Mouse (Mus musculus) neural tube, embryonic 12.5 days (tissue): ENCODE measurements around the gene Map3k19. TPM values are rescaled to one million over a fixed set of nuclear protein-coding genes. Genes with fewer than 3 reads are reported as not detected.

Source experiments
- ATAC-seq: fragments of 200-750 bp; cut with Nextera tagmentation; 2 replicates; pipeline ENCODE4 v1.8.0; 2017; ENCODE audit warnings: low read depth, mild to moderate bottlenecking, moderate TSS enrichment, moderate library complexity; ENCODE audit not compliant: low FRiP score
- H3K27ac ChIP-seq: fragments of 300-500 bp; sonication (generic); 2 replicates; pipeline ENCODE4 v1.5.1; 2016
- H3K27me3 ChIP-seq: fragments of 300-500 bp; sonication (generic); replicated peaks from 2 replicates; pipeline ENCODE4 v1.6.1; 2016; ENCODE audit warnings: mild to moderate bottlenecking
- H3K36me3 ChIP-seq: fragments of 300-500 bp; sonication (generic); 2 replicates; pipeline ENCODE4 v1.6.1; 2016; ENCODE audit warnings: mild to moderate bottlenecking
- H3K4me1 ChIP-seq: fragments of 300-500 bp; sonication (generic); 2 replicates; pipeline ENCODE4 v1.6.1; 2016
- H3K4me2 ChIP-seq: fragments of 300-500 bp; sonication (generic); replicated peaks from 2 replicates; pipeline ENCODE4 v1.6.1; 2016; ENCODE audit warnings: mild to moderate bottlenecking
- H3K4me3 ChIP-seq: fragments of 300-500 bp; sonication (generic); 2 replicates; pipeline ENCODE4 v1.5.1; 2016
- H3K9ac ChIP-seq: fragments of 300-500 bp; sonication (generic); 2 replicates; pipeline ENCODE4 v1.6.1; 2016; ENCODE audit warnings: mild to moderate bottlenecking
- H3K9me3 ChIP-seq: fragments of 300-500 bp; sonication (generic); 2 replicates; pipeline ENCODE4 v1.6.1; 2016; ENCODE audit warnings: mild to moderate bottlenecking
- WGBS: fragments of 180-500 bp; shearing (Covaris S2); methylation state at CpG from one replicate; pipeline ENCODE4 v1.1.7; 2016; 5-methylcytosine and 5-hydroxymethylcytosine counted together
- polyA plus RNA-seq: library from polyadenylated mRNA; unstranded; fragments of >200 nt; fragmentation: Nextera tagmentation; extraction: Ambion mirVana; gene quantifications from 2 replicates; pipeline ENCODE4 v1.2.1, GENCODE M21; 2016

Gene Map3k19
- polyA plus RNA-seq, 1 experiment from 2014 or later, result not detected

- ATAC-seq, result no peak
- WGBS, result 98% methylated on average over 1 of the region's 1 CpGs
- Histone ChIP-seq H3K36me3 (peaks cover 16% of the 10 kb centered on the region), H3K9me3 (no peaks in the 10 kb centered on the region), H3K4me1 (no peaks in the 10 kb centered on the region), H3K4me3 (no peak overlapping the region), H3K27me3 (no peaks in the 10 kb centered on the region), H3K9ac (no peak overlapping the region), H3K4me2 (no peak overlapping the region), H3K27ac (no peak overlapping the region)
Observed at GRCm38 (mm10) chr1:127793459-127793858, 61.4 kb downstream of the Map3k19 start.

GRCm38 (mm10) chr1:127788943-127789342 lies 65.9 kb downstream of the Map3k19 start:
- Histone ChIP-seq H3K9ac (no peak overlapping the region), H3K4me1 (no peaks in the 10 kb centered on the region), H3K27me3 (no peaks in the 10 kb centered on the region), H3K4me3 (no peak overlapping the region), H3K36me3 (peaks cover 9% of the 10 kb centered on the region), H3K4me2 (no peak overlapping the region), H3K27ac (no peak overlapping the region), H3K9me3 (no peaks in the 10 kb centered on the region)
- WGBS, result 86% methylated on average over 6 of the region's 6 CpGs
- ATAC-seq, result no peak

- Histone ChIP-seq H3K9me3 (no peaks in the 10 kb centered on the region), H3K9ac (no peak overlapping the region), H3K27ac (no peak overlapping the region), H3K4me3 (no peak overlapping the region), H3K27me3 (no peaks in the 10 kb centered on the region), H3K4me1 (0 out of 2 replicates have a peak, but pooled peaks cover 5% of the 10 kb centered on the region), H3K36me3 (no peaks in the 10 kb centered on the region), H3K4me2 (no peak overlapping the region)
- ATAC-seq, result no peak
- WGBS, result 73% methylated on average over 1 of the region's 1 CpGs
Observed at GRCm38 (mm10) chr1:127785882-127786281, 68.9 kb downstream of the Map3k19 start.

GRCm38 (mm10) chr1:127783862-127784261 lies 71.0 kb downstream of the Map3k19 start:
- H3K4me3 ChIP-seq, result no peak overlapping the region
- no peak overlapping the region for H3K4me2 ChIP-seq
- no peaks in the 10 kb centered on the region for H3K36me3 ChIP-seq
- ATAC-seq, result no peak
- no peaks in the 10 kb centered on the region for H3K9me3 ChIP-seq
- no peak overlapping the region for H3K9ac ChIP-seq
- no peak overlapping the region for H3K27ac ChIP-seq
- peaks cover 17% of the 10 kb centered on the region for H3K4me1 ChIP-seq
- H3K27me3 ChIP-seq, result no peaks in the 10 kb centered on the region

- Histone ChIP-seq H3K4me1 (peaks cover 30% of the 10 kb centered on the region), H3K9me3 (no peaks in the 10 kb centered on the region), H3K27ac (no peak overlapping the region), H3K36me3 (no peaks in the 10 kb centered on the region), H3K27me3 (no peaks in the 10 kb centered on the region), H3K4me3 (no peak overlapping the region), H3K9ac (no peak overlapping the region), H3K4me2 (no peak overlapping the region)
- no peak for ATAC-seq
- WGBS, result 52% methylated on average over 2 of the region's 2 CpGs
Observed at GRCm38 (mm10) chr1:127780849-127781248, 74.0 kb downstream of the Map3k19 start.

GRCm38 (mm10) chr1:127780142-127780541 lies 74.7 kb downstream of the Map3k19 start:
- 9% methylated on average over 3 of the region's 3 CpGs for WGBS

GRCm38 (mm10) chr1:127778611-127779010 lies 76.2 kb downstream of the Map3k19 start:
- no peak overlapping the region for H3K4me3 ChIP-seq
- H3K4me1 ChIP-seq, result peaks cover 34% of the 10 kb centered on the region
- no peak overlapping the region for H3K4me2 ChIP-seq
- no peaks in the 10 kb centered on the region for H3K36me3 ChIP-seq
- H3K9ac ChIP-seq, result no peak overlapping the region
- H3K27me3 ChIP-seq, result no peaks in the 10 kb centered on the region
- no peak for ATAC-seq
- WGBS, result 89% methylated on average over 3 of the region's 3 CpGs
- H3K9me3 ChIP-seq, result no peaks in the 10 kb centered on the region
- no peak overlapping the region for H3K27ac ChIP-seq

More at GRCm38 (mm10) chr1:127780142-127780541, 74.7 kb downstream of the Map3k19 start:
- Histone ChIP-seq H3K9ac (no peak overlapping the region), H3K27me3 (no peaks in the 10 kb centered on the region), H3K9me3 (no peaks in the 10 kb centered on the region), H3K4me1 (peaks cover 33% of the 10 kb centered on the region), H3K27ac (no peak overlapping the region), H3K4me3 (no peak overlapping the region), H3K36me3 (no peaks in the 10 kb centered on the region), H3K4me2 (no peak overlapping the region)
- ATAC-seq, result no peak

GRCm38 (mm10) chr1:127776246-127776645 lies 78.6 kb downstream of the Map3k19 start:
- Histone ChIP-seq H3K9me3 (no peaks in the 10 kb centered on the region), H3K4me3 (no peak overlapping the region), H3K27ac (no peak overlapping the region), H3K4me1 (peaks cover 28% of the 10 kb centered on the region), H3K27me3 (no peaks in the 10 kb centered on the region), H3K4me2 (peak overlapping the region; percentile 48), H3K36me3 (no peaks in the 10 kb centered on the region), H3K9ac (no peak overlapping the region)
- WGBS, result 76% methylated on average over 6 of the region's 6 CpGs
- ATAC-seq, result no peak

GRCm38 (mm10) chr1:127775206-127775720 lies 79.6 kb downstream of the Map3k19 start:
- no peak for ATAC-seq
- Histone ChIP-seq H3K27me3 (no peaks in the 10 kb centered on the region), H3K4me1 (peaks cover 28% of the 10 kb centered on the region), H3K9me3 (no peaks in the 10 kb centered on the region), H3K9ac (peak overlapping the region; percentile 93), H3K4me3 (peak overlapping the region; percentile 92), H3K27ac (no peak overlapping the region), H3K36me3 (no peaks in the 10 kb centered on the region), H3K4me2 (peak overlapping the region; percentile 83)
- 12% methylated on average over 10 of the region's 10 CpGs for WGBS

- Histone ChIP-seq H3K27ac (peak overlapping the region; percentile 83), H3K9me3 (no peaks in the 10 kb centered on the region), H3K4me3 (peak overlapping the region; percentile 92), H3K36me3 (no peaks in the 10 kb centered on the region), H3K4me1 (peaks cover 21% of the 10 kb centered on the region), H3K9ac (peak overlapping the region; percentile 93), H3K27me3 (no peaks in the 10 kb centered on the region), H3K4me2 (peak overlapping the region; percentile 83)
- ATAC-seq, result peak; percentile 60; the same call in 1 of the 2 replicates
- under 1% methylated on average over 31 of the region's 31 CpGs for WGBS
Observed at GRCm38 (mm10) chr1:127774501-127774880, 80.3 kb downstream of the Map3k19 start.

- Histone ChIP-seq H3K4me1 (peaks cover 17% of the 10 kb centered on the region), H3K4me3 (peak within 1 kb of the TSS; percentile 92), H3K27ac (peak within 1 kb of the TSS; percentile 83), H3K9me3 (no peaks in the 10 kb centered on the region), H3K36me3 (no peaks in the 10 kb centered on the region), H3K9ac (peak within 1 kb of the TSS; percentile 93), H3K4me2 (peak within 1 kb of the TSS; percentile 83), H3K27me3 (no peaks in the 10 kb centered on the region)
- ATAC-seq, result peak; percentile 99
- under 1% methylated on average over 63 of the region's 63 CpGs for WGBS
Observed at GRCm38 (mm10) chr1:127773803-127774500, 80.9 kb downstream of the Map3k19 start, which contains the start of gene Ccnt2. TSS of gene Ccnt2 (plus strand) at chr1:127774164.

- Histone ChIP-seq H3K27me3 (no peaks in the 10 kb centered on the region), H3K9ac (peak overlapping the region; percentile 70), H3K4me1 (peaks cover 13% of the 10 kb centered on the region), H3K4me2 (peak overlapping the region; percentile 79), H3K9me3 (no peaks in the 10 kb centered on the region), H3K36me3 (no peaks in the 10 kb centered on the region), H3K4me3 (peak overlapping the region; percentile 92), H3K27ac (no peak overlapping the region)
- peak; percentile 3 for ATAC-seq
- WGBS, result 2% methylated on average over 14 of the region's 14 CpGs
Observed at GRCm38 (mm10) chr1:127773198-127773802, 81.5 kb downstream of the Map3k19 start.
